Mouse (Mus musculus) ZHBTc4 (cell line): ENCODE measurements at regions not wholly inside any gene's neighbourhood (a gene's known extent, or its start where the extent isn't known, plus 50 kb on each side); places are given as distances from the start of the nearest gene placed in this dataset.

Experiments
- DNase-seq: peaks from one replicate; pipeline ENCODE4 v3.0.0-alpha.2; 2011; ENCODE audit warnings: low read depth, low spot score

- DNase-seq = no peak
Measured at GRCm38 (mm10) chr10:37449894-37450293, 311.2 kb upstream of the Marcks start.

GRCm38 (mm10) chr10:37447333-37448204, 308.8 kb upstream of the Marcks start:
- DNase-seq = no peak

- DNase-seq = no peak
Measured at GRCm38 (mm10) chr10:37439863-37440613, 301.3 kb upstream of the Marcks start.

- no peak for DNase-seq
Measured at GRCm38 (mm10) chr10:37438312-37438711, 299.6 kb upstream of the Marcks start.

GRCm38 (mm10) chr10:37436849-37437248, 298.1 kb upstream of the Marcks start:
- no peak for DNase-seq

GRCm38 (mm10) chr10:37434229-37434628, 295.5 kb upstream of the Marcks start:
- DNase-seq = no peak

- DNase-seq = no peak
Measured at GRCm38 (mm10) chr10:37423047-37423446, 284.3 kb upstream of the Marcks start.

- DNase-seq = no peak
Measured at GRCm38 (mm10) chr10:37422612-37423011, 283.9 kb upstream of the Marcks start.

- DNase-seq = no peak
Measured at GRCm38 (mm10) chr10:37416321-37416720, 277.6 kb upstream of the Marcks start.

- DNase-seq = no peak
Measured at GRCm38 (mm10) chr10:37412401-37412800, 273.7 kb upstream of the Marcks start.

GRCm38 (mm10) chr10:37409749-37410148, 271.0 kb upstream of the Marcks start:
- no peak for DNase-seq

GRCm38 (mm10) chr10:37407487-37407886, 268.8 kb upstream of the Marcks start:
- DNase-seq = no peak

- DNase-seq = no peak
Measured at GRCm38 (mm10) chr10:37404933-37405332, 266.2 kb upstream of the Marcks start.

- DNase-seq = no peak
Measured at GRCm38 (mm10) chr10:37404407-37404806, 265.7 kb upstream of the Marcks start.

GRCm38 (mm10) chr10:37402376-37402775, 263.7 kb upstream of the Marcks start:
- DNase-seq = no peak

GRCm38 (mm10) chr10:37400991-37401390, 262.3 kb upstream of the Marcks start:
- DNase-seq = no peak

GRCm38 (mm10) chr10:37400379-37400778, 261.7 kb upstream of the Marcks start:
- no peak for DNase-seq

- DNase-seq = peak; percentile 69
Measured at GRCm38 (mm10) chr10:37397271-37397991, 258.7 kb upstream of the Marcks start.

- no peak for DNase-seq
Measured at GRCm38 (mm10) chr10:37390011-37390410, 251.3 kb upstream of the Marcks start.

GRCm38 (mm10) chr10:37386216-37386615, 247.5 kb upstream of the Marcks start:
- no peak for DNase-seq

- DNase-seq = no peak
Measured at GRCm38 (mm10) chr10:37380024-37380423, 241.3 kb upstream of the Marcks start.
